Mouse (Mus musculus) right cerebral cortex, adult 18-20 months (tissue): ENCODE measurements at regions not wholly inside any gene's neighbourhood (a gene's known extent, or its start where the extent isn't known, plus 50 kb on each side); places are given as distances from the start of the nearest gene placed in this dataset.

ENCODE experiments used
- DNase-seq: peaks from one replicate; pipeline ENCODE4 v3.0.0; 2022; ENCODE audit warnings: mixed read lengths

GRCm38 (mm10) chr8:126673038-126673740 is 79.4 kb upstream of the Irf2bp2 start:
- DNase-seq, result no peak

GRCm38 (mm10) chr8:126671594-126671993 is 77.8 kb upstream of the Irf2bp2 start:
- no peak for DNase-seq

- no peak for DNase-seq
Observed at GRCm38 (mm10) chr8:126669919-126670318, 76.1 kb upstream of the Irf2bp2 start.

- DNase-seq, result no peak
Observed at GRCm38 (mm10) chr8:126669154-126669553, 75.4 kb upstream of the Irf2bp2 start.

- DNase-seq, result no peak
Observed at GRCm38 (mm10) chr8:126668657-126669025, 74.9 kb upstream of the Irf2bp2 start.

GRCm38 (mm10) chr8:126667721-126668656 is 74.2 kb upstream of the Irf2bp2 start:
- DNase-seq, result peak; percentile 85

GRCm38 (mm10) chr8:126667086-126667720 is 73.4 kb upstream of the Irf2bp2 start:
- peak; percentile 43 for DNase-seq

GRCm38 (mm10) chr8:126666327-126667085 is 72.7 kb upstream of the Irf2bp2 start:
- peak; percentile 99 for DNase-seq

- DNase-seq, result peak; percentile 83
Observed at GRCm38 (mm10) chr8:126665581-126666241, 71.9 kb upstream of the Irf2bp2 start.

GRCm38 (mm10) chr8:126664891-126665290 is 71.1 kb upstream of the Irf2bp2 start:
- DNase-seq, result no peak

GRCm38 (mm10) chr8:126662797-126663784 is 69.3 kb upstream of the Irf2bp2 start:
- peak; percentile 56 for DNase-seq

- DNase-seq, result no peak
Observed at GRCm38 (mm10) chr8:126662151-126662550, 68.4 kb upstream of the Irf2bp2 start.

- no peak for DNase-seq
Observed at GRCm38 (mm10) chr8:126661511-126662142, 67.8 kb upstream of the Irf2bp2 start.

GRCm38 (mm10) chr8:126660658-126661316 is 67.0 kb upstream of the Irf2bp2 start:
- no peak for DNase-seq

GRCm38 (mm10) chr8:126659691-126660657 is 66.2 kb upstream of the Irf2bp2 start:
- no peak for DNase-seq

GRCm38 (mm10) chr8:126657546-126657945 is 63.8 kb upstream of the Irf2bp2 start:
- DNase-seq, result no peak

GRCm38 (mm10) chr8:126656554-126657260 is 62.9 kb upstream of the Irf2bp2 start:
- DNase-seq, result no peak

GRCm38 (mm10) chr8:126655565-126655964 is 61.8 kb upstream of the Irf2bp2 start:
- DNase-seq, result no peak
